Mouse (Mus musculus) forebrain, embryonic 16.5 days (tissue): ENCODE measurements at regions not wholly inside any gene's neighbourhood (a gene's known extent, or its start where the extent isn't known, plus 50 kb on each side); places are given as distances from the start of the nearest gene placed in this dataset.
"Not testable (repeated sequence)": the region's sequence is repeated elsewhere in the genome, so short reads cannot be mapped to it uniquely, and the experiment has no call there.

Experiments
- ATAC-seq: fragments of 200-750 bp; cut with Nextera tagmentation; 2 replicates; pipeline ENCODE4 v1.8.0; 2017; ENCODE audit warnings: mild to moderate bottlenecking, moderate library complexity
- H3K27ac ChIP-seq: fragments of 300-500 bp; sonication (generic); 2 replicates; pipeline ENCODE4 v1.5.1; 2014; ENCODE audit warnings: low read length, control low read depth
- H3K27me3 ChIP-seq: fragments of 300-500 bp; sonication (generic); replicated peaks from 2 replicates; pipeline ENCODE4 v1.6.1; 2014; ENCODE audit warnings: low read length; ENCODE audit not compliant: control insufficient read depth, insufficient read depth
- H3K36me3 ChIP-seq: fragments of 300-500 bp; sonication (generic); 2 replicates; pipeline ENCODE4 v1.6.1; 2014; ENCODE audit not compliant: control insufficient read depth, insufficient read depth
- H3K4me1 ChIP-seq: fragments of 300-500 bp; sonication (generic); replicated peaks from 2 replicates; pipeline ENCODE4 v1.6.1; 2014; ENCODE audit warnings: low read length; ENCODE audit not compliant: control insufficient read depth, insufficient read depth
- H3K4me2 ChIP-seq: fragments of 300-500 bp; sonication (generic); 2 replicates; pipeline ENCODE4 v1.6.1; 2014; ENCODE audit warnings: mild to moderate bottlenecking, low read length, control low read depth
- H3K4me3 ChIP-seq: fragments of 300-500 bp; sonication (generic); replicated peaks from 2 replicates; pipeline ENCODE4 v1.5.1; 2014; ENCODE audit warnings: mild to moderate bottlenecking, low read length, control low read depth
- H3K9ac ChIP-seq: fragments of 300-500 bp; sonication (generic); replicated peaks from 2 replicates; pipeline ENCODE4 v1.6.1; 2014; ENCODE audit warnings: low read depth, low read length, control low read depth
- H3K9me3 ChIP-seq: fragments of 300-500 bp; sonication (generic); 2 replicates; pipeline ENCODE4 v1.6.1; 2016; ENCODE audit warnings: low read length; ENCODE audit not compliant: control insufficient read depth
- WGBS: fragments of 180-500 bp; shearing (Covaris S2); extraction: QIAGEN DNeasy Blood & Tissue Kit; methylation state at CpG from one replicate; pipeline ENCODE4 v1.1.7; 2014; 5-methylcytosine and 5-hydroxymethylcytosine counted together

- Histone ChIP-seq H3K4me3 (no peak overlapping the region), H3K27me3 (no peaks in the 10 kb centered on the region), H3K9ac (no peak overlapping the region), H3K27ac (no peak overlapping the region), H3K4me1 (0 out of 2 replicates have a peak, but pooled peaks cover 3% of the 10 kb centered on the region), H3K36me3 (no peaks in the 10 kb centered on the region), H3K4me2 (no peak overlapping the region), H3K9me3 (no peaks in the 10 kb centered on the region)
- 19% methylated on average over 3 of the region's 3 CpGs for WGBS
- ATAC-seq = peak; percentile 85
Observed at GRCm38 (mm10) chr16:89718921-89719320, 147.9 kb upstream of the Krtap11-1 start.

GRCm38 (mm10) chr16:89715716-89716115 lies 144.7 kb upstream of the Krtap11-1 start:
- not testable (repeated sequence) for H3K4me3 ChIP-seq, ATAC-seq, H3K27me3 ChIP-seq, H3K27ac ChIP-seq, H3K4me1 ChIP-seq, H3K9me3 ChIP-seq, H3K9ac ChIP-seq, H3K36me3 ChIP-seq, H3K4me2 ChIP-seq
- WGBS = 83% methylated on average over 8 of the region's 8 CpGs

DNA sequence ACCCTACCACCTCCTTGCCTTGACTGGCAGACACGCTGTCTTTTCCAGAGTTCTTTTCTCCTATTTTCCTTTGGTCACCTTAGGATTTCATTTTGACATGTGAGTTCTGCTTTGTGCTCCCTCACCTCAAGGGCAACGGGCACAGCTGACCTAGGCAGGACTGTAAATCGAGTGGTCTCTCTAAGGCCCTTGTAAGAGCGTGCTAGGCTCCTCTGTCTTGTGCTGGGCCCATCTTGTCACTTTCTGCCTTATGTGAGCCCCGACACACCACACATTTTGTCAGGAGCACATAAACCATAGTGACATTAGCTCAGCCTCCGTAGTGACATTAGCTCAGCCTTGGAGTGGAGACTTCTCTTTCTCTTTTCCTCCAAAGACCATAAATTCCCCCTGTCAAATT lies 133.3 kb upstream of the Krtap11-1 start:
- ATAC-seq = no peak
- WGBS = 89% methylated on average over 6 of the region's 6 CpGs
- no peak overlapping the region for H3K27ac ChIP-seq

DNA sequence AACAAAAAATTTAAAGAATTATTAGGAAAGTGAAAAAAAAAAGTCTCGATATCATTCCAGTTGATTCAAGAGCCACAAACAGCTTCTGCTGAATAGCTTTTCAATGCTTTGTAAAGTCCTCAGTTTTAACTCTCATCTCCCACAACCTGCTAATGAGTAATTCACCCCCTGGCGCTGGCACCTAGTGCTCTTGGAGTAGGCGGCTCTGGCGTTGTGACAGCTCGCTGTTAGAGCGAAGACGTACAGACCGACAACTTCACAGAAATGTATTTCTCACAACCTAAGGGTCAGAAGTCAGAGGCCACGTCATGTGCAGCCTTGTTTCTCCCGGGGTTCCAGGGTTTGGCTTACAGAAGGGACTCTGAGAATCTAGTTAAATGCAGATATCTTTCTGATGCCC lies 132.2 kb upstream of the Krtap11-1 start:
- no peak for ATAC-seq
- Histone ChIP-seq H3K27me3 (no peaks in the 10 kb centered on the region), H3K4me2 (no peak overlapping the region), H3K4me1 (no peaks in the 10 kb centered on the region), H3K4me3 (no peak overlapping the region), H3K9ac (no peak overlapping the region), H3K36me3 (no peaks in the 10 kb centered on the region), H3K9me3 (no peaks in the 10 kb centered on the region), H3K27ac (no peak overlapping the region)
- 55% methylated on average over 10 of the region's 10 CpGs for WGBS

More for the DNA sequence above, 133.3 kb upstream of the Krtap11-1 start:
- H3K9me3 ChIP-seq = no peaks in the 10 kb centered on the region
- no peaks in the 10 kb centered on the region for H3K36me3 ChIP-seq
- H3K9ac ChIP-seq = no peak overlapping the region
- no peak overlapping the region for H3K4me3 ChIP-seq
- H3K4me2 ChIP-seq = no peak overlapping the region
- H3K27me3 ChIP-seq = no peaks in the 10 kb centered on the region
- no peaks in the 10 kb centered on the region for H3K4me1 ChIP-seq

DNA sequence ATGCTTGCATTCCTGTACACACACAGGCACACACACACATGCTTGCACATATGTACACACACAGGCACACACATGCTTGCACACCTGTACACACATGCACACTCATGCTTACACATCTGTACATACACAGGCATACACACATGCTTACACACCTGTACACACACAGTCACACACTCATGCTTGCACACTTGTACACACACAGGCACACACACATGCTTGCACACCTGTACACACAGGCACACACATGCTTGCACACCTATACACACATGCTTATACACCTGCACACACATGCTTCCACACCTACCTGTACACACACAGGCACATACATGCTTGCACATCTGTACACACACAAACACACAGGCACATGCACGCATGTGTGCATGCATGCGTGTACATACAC lies 131.4 kb upstream of the Krtap11-1 start:
- Histone ChIP-seq H3K27me3 (no peaks in the 10 kb centered on the region), H3K36me3 (no peaks in the 10 kb centered on the region), H3K27ac (no peak overlapping the region), H3K4me1 (no peaks in the 10 kb centered on the region), H3K4me3 (no peak overlapping the region), H3K9me3 (no peaks in the 10 kb centered on the region), H3K9ac (no peak overlapping the region), H3K4me2 (no peak overlapping the region)
- ATAC-seq = 0 out of 2 replicates have a peak, but pooled peaks have one; percentile 28
- 96% methylated on average over 2 of the region's 2 CpGs for WGBS

GRCm38 (mm10) chr16:89701741-89702140 lies 130.8 kb upstream of the Krtap11-1 start:
- no peak overlapping the region for H3K4me2 ChIP-seq
- H3K36me3 ChIP-seq = no peaks in the 10 kb centered on the region
- no peaks in the 10 kb centered on the region for H3K4me1 ChIP-seq
- no peaks in the 10 kb centered on the region for H3K27me3 ChIP-seq
- no peak for ATAC-seq
- no peak overlapping the region for H3K4me3 ChIP-seq
- H3K9me3 ChIP-seq = no peaks in the 10 kb centered on the region
- 86% methylated on average over 8 of the region's 8 CpGs for WGBS
- no peak overlapping the region for H3K9ac ChIP-seq
- H3K27ac ChIP-seq = no peak overlapping the region

DNA sequence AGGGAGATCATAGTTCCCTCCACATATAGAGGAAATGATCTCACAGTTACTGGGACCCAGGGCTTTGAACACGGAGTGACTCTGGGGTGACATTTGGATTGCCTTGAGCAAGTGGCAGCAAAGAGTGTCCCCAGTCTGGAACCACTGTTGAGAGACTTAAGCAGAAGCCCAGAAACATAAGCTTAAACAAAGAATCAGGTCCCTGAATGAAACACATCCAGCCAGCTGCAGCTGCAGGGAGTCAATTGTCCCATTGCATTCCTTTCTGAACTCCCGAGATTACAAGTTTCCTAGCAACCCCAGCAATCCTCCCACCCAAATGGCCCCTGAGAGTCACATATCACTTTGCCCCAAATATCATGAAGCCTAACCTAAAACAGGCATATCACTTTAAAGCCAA lies 128.7 kb upstream of the Krtap11-1 start:
- Histone ChIP-seq H3K9ac (no peak overlapping the region), H3K36me3 (no peaks in the 10 kb centered on the region), H3K4me3 (no peak overlapping the region), H3K4me2 (no peak overlapping the region), H3K27me3 (no peaks in the 10 kb centered on the region), H3K9me3 (no peaks in the 10 kb centered on the region), H3K4me1 (no peaks in the 10 kb centered on the region), H3K27ac (no peak overlapping the region)
- no peak for ATAC-seq
- 3% methylated on average over 2 of the region's 2 CpGs for WGBS

DNA sequence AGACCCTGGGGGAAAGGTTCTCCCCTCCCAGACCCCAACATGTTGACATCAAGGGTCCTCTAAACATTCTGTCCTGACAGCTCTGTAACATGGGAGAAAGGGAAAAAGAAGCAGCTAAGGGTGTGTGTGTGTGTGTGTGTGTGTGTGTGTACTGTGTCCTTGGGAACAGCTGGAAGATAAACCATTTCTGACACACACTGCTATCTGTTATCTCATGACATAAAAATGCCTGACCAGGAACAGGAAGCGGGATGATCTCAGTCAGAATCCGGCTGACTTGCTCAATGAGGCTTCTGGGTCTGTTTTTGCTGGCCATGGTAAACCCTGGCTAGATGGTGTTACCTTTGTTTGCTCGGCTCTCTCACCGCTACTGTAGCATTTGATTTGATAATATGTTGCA lies 124.8 kb upstream of the Krtap11-1 start:
- WGBS = 82% methylated on average over 4 of the region's 4 CpGs

DNA sequence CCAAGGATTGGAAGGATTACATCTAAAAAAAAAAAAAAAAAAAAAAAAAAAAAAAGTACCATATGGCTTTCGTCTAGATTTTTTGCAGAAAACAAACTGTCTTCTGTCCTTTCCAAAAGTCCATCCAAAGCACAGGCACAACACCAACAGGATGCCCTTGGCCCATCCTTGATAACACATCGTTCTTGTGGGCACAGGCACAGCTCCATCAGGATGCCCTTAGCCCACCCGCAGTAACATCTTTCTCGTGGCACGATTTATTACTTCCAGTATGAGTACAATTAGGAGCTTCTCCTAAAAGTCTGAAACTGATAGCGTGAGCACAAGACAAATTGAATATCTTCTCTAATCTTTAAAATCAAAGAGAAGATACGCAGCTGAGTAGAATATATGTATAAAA lies 124.4 kb upstream of the Krtap11-1 start:
- Histone ChIP-seq H3K36me3 (no peaks in the 10 kb centered on the region), H3K27ac (no peak overlapping the region), H3K27me3 (no peaks in the 10 kb centered on the region), H3K9me3 (no peaks in the 10 kb centered on the region), H3K4me3 (no peak overlapping the region), H3K4me2 (no peak overlapping the region), H3K4me1 (no peaks in the 10 kb centered on the region), H3K9ac (no peak overlapping the region)
- WGBS = 82% methylated on average over 7 of the region's 7 CpGs
- no peak for ATAC-seq

More for the DNA sequence above, 124.8 kb upstream of the Krtap11-1 start:
- no peak for ATAC-seq
- Histone ChIP-seq H3K4me3 (no peak overlapping the region), H3K4me2 (no peak overlapping the region), H3K27ac (no peak overlapping the region), H3K27me3 (no peaks in the 10 kb centered on the region), H3K4me1 (no peaks in the 10 kb centered on the region), H3K36me3 (no peaks in the 10 kb centered on the region), H3K9me3 (no peaks in the 10 kb centered on the region), H3K9ac (no peak overlapping the region)

DNA sequence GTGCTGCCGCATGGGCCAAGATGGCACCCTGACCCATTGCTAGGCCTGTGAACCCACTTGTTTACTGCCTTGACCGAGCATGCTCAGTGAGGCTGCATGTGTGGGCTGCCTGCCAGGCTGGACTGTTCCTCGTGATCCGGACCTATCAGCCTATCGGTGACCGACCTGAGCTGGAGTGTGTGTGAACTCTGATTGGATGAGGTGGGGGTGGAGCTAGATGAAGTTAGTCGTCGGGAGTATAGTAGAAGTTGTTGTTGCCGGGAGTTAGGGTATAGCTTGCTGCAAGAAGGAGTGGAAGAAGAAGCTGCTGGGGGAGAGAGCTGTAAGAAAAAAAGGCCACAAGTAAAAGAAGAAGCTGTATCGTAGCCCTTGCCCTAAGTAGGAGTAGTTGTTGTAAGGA lies 122.3 kb upstream of the Krtap11-1 start:
- H3K36me3 ChIP-seq = no peaks in the 10 kb centered on the region
- no peak for ATAC-seq

More for the DNA sequence above, 122.3 kb upstream of the Krtap11-1 start:
- Histone ChIP-seq H3K4me2 (no peak overlapping the region), H3K27me3 (no peaks in the 10 kb centered on the region), H3K9me3 (no peaks in the 10 kb centered on the region), H3K4me1 (no peaks in the 10 kb centered on the region), H3K27ac (no peak overlapping the region), H3K4me3 (no peak overlapping the region), H3K9ac (no peak overlapping the region)
- WGBS = 89% methylated on average over 10 of the region's 10 CpGs
